Mouse (Mus musculus): Measurements from ENCODE around the gene Cct5. TPM values are rescaled to one million over a fixed set of nuclear protein-coding genes. Genes with fewer than 3 reads are reported as not detected.

The Cct5 gene
- polyA plus RNA-seq, 1 experiment from 2014 or later: 600 TPM

DNA sequence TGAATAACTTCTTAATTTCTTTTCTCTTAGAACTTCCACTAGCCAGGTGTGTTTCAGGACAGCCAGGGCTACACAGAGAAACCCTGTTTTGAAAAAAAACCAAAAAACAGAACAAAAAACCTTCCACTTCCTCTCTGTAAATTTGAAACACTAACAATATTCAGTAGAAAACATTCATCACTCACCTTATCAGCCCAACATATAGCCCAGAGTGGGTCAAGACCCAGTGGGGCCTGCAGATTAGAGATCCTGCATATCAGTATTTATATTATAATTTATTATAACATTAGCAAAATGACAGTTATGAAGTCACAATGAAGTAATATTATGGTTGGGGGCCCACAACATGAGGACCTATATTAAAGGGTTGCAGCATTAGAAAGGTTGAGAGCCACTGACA is 27.9 kb downstream of the Cct5 start:
- no peaks in the 10 kb centered on the region for H3K4me1 ChIP-seq
- no peak overlapping the region for H3K4me3 ChIP-seq
- no peaks in the 10 kb centered on the region; the same call in 1 of the 2 replicates for H3K27me3 ChIP-seq
- no peak overlapping the region for H3K27ac ChIP-seq
- H3K9ac ChIP-seq: no peak overlapping the region
- H3K36me3 ChIP-seq (ENCODE audit: poor library complexity, severe bottlenecking): no peaks in the 10 kb centered on the region
- H3K4me2 ChIP-seq: no peak overlapping the region
- no peaks in the 10 kb centered on the region for H3K9me3 ChIP-seq (replicated peaks)
- no peak for ATAC-seq

DNA sequence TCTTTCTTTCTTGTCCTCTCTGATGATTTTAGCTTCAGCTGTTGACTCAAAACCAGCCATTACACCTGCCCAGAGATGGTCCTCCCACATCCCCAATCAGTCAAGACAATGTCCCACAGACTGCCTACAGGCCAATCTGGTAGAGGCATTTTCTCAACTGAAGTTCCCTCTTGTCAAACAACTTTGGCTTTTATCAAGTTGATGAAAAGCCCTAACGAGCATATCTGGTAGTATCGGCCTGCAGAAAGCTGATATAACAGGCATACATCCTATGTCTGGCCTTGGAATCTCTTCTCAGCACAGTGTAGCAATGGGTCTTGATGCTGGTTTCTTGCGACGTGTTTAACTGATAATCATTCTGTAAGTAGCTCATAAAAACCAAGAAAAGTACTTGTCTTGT is 28.3 kb downstream of the Cct5 start:
- Histone ChIP-seq H3K9ac (no peak overlapping the region), H3K27me3 (no peaks in the 10 kb centered on the region; the same call in 1 of the 2 replicates), H3K36me3 (ENCODE audit: poor library complexity, severe bottlenecking) (no peaks in the 10 kb centered on the region), H3K27ac (no peak overlapping the region), H3K4me3 (no peak overlapping the region), H3K4me2 (no peak overlapping the region), H3K9me3 (replicated peaks) (no peaks in the 10 kb centered on the region), H3K4me1 (no peaks in the 10 kb centered on the region)
- ATAC-seq: no peak
- WGBS: 81% methylated on average over 4 of the region's 4 CpGs

DNA sequence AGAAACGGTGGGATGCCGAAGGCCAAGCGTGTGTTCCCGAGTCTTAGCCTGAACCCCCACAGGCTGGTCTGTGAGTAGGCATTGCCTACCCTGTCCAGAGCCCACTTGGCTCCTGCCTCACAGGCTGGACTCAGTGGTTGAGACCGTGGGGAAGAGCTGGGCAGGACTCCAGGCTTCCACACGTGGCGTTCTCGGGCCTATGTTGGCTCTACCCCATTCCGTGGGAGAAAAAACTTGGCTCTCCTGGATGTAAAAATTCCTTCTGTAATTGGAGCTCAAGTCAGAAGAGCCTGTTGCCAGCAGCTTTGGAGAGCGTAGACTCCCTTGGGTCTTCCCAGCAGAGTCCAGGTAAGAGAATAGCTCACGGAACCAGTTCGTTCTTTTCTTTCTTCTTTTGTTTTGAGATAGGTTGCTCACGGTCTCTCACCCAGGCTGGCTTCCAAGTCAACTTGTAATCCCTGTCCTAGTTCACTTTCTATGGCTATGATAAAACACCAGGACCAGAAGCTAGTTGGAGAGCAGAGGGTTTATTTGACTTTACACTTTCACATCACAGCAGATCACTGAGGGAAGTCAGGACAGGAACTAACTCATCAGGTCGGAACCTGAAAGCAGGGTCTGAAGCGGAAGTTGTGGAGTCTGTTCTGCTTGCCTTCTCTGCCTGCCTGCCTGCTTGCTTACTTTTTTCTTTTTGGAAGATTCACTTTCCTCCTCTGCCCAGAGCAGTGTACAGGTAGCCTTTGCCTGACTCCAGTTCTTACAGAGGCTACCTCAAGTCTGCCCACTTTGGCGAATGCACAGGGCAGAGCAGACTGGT is 29.5 kb downstream of the Cct5 start:
- no peaks in the 10 kb centered on the region; the same call in 1 of the 2 replicates for H3K27me3 ChIP-seq
- no peak overlapping the region for H3K4me2 ChIP-seq
- WGBS: 88% methylated on average over 16 of the region's 16 CpGs
- no peak overlapping the region for H3K27ac ChIP-seq
- H3K4me1 ChIP-seq: no peaks in the 10 kb centered on the region
- H3K9me3 ChIP-seq (replicated peaks): no peaks in the 10 kb centered on the region
- H3K36me3 ChIP-seq (ENCODE audit: poor library complexity, severe bottlenecking): no peaks in the 10 kb centered on the region
- no peak overlapping the region for H3K9ac ChIP-seq
- ATAC-seq: no peak
- H3K4me3 ChIP-seq: no peak overlapping the region

DNA sequence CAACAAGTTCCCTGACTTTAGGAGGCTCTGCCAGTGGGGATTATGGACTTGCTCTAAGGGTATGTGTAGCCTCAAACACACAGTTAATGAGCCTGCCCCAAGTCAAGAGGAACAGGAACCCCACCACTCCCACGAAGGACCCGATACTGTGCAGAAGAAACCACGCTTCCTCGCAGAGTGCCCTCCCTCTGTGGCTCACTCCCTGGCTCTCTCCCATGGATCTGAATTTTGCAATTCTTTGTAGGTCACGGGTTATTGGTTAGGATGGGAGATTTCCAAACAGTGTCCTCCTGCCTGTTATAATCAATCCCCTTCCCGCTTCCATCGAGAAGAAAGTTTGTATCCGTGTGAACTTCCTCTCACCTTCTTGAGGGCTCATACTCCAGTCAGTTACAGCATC is 30.6 kb downstream of the Cct5 start:
- no peak overlapping the region for H3K4me2 ChIP-seq
- no peak overlapping the region for H3K4me3 ChIP-seq
- H3K9ac ChIP-seq: no peak overlapping the region
- WGBS: 94% methylated on average over 8 of the region's 8 CpGs
- no peaks in the 10 kb centered on the region; the same call in 1 of the 2 replicates for H3K27me3 ChIP-seq
- no peaks in the 10 kb centered on the region for H3K9me3 ChIP-seq (replicated peaks)
- no peak overlapping the region for H3K27ac ChIP-seq
- ATAC-seq: no peak
- H3K4me1 ChIP-seq: no peaks in the 10 kb centered on the region
- no peaks in the 10 kb centered on the region for H3K36me3 ChIP-seq (ENCODE audit: poor library complexity, severe bottlenecking)

DNA sequence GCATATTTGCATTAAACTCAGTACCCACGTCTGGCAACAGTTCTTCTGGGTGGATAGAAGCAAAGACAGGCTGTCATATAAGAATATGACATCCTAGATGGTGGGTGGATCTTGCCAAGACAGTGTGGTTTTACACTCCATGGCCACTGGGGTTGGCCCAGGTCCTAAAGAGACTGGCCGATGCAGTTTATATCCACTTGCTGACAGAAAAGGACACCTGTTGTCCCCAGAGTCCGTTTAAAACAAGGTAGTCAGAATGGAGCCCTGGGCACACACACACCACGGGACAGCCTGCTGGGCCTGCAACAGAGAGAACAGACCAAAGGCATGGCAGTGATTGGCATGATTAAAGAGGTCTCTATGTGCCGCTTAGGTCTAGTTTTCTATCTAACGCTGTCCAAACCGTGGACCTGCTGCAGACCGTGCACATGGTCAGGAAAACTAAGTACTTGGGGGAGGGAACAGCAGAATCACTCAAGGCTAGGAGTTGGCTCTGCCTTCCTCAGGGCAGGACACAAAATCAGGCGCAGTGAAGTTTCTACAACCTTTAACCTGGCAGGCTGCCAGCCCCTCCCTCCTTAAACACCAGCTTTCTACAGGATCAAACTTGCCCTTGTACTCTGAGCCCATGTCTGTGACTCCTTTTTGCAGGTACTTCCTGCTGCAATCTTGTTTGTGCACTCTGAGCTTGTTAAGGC is 32.1 kb downstream of the Cct5 start:
- whole genome bisulfite sequencing: 67% methylated on average over 9 of the region's 9 CpGs
- Histone ChIP-seq H3K36me3 (ENCODE audit: poor library complexity, severe bottlenecking) (no peaks in the 10 kb centered on the region), H3K9me3 (replicated peaks) (no peaks in the 10 kb centered on the region), H3K4me1 (no peaks in the 10 kb centered on the region), H3K27ac (no peak overlapping the region), H3K4me3 (no peak overlapping the region), H3K4me2 (no peak overlapping the region), H3K9ac (no peak overlapping the region), H3K27me3 (no peaks in the 10 kb centered on the region; the same call in 1 of the 2 replicates)
- ATAC-seq: no peak

DNA sequence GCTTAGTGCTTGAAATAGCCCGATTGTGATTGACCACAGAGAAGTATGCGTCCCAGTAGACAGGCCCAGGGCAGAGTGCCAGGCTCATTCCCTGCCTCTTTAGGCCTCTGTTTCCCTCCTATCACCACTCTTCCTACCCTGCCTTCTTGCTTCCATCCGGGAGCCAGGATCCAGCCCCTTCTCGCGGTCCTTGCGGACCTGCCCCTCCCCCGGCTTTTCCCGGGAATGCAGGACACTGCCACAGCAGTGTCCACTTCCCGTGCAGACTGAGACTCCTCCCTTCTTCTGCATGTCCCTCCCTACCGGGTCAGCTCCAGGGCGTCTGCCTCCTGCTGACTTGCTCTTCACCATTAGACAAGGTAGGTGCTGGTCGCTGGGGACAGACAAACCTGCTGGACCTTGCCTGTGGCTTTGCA is 33.0 kb downstream of the Cct5 start:
- no peaks in the 10 kb centered on the region; the same call in 1 of the 2 replicates for H3K27me3 ChIP-seq
- H3K4me1 ChIP-seq: no peaks in the 10 kb centered on the region
- H3K36me3 ChIP-seq (ENCODE audit: poor library complexity, severe bottlenecking): no peaks in the 10 kb centered on the region
- no peak overlapping the region for H3K9ac ChIP-seq
- H3K4me3 ChIP-seq: no peak overlapping the region
- H3K27ac ChIP-seq: no peak overlapping the region
- no peak overlapping the region for H3K4me2 ChIP-seq
- no peak for ATAC-seq
- H3K9me3 ChIP-seq (replicated peaks): no peaks in the 10 kb centered on the region
- WGBS: 24% methylated on average over 12 of the region's 12 CpGs

DNA sequence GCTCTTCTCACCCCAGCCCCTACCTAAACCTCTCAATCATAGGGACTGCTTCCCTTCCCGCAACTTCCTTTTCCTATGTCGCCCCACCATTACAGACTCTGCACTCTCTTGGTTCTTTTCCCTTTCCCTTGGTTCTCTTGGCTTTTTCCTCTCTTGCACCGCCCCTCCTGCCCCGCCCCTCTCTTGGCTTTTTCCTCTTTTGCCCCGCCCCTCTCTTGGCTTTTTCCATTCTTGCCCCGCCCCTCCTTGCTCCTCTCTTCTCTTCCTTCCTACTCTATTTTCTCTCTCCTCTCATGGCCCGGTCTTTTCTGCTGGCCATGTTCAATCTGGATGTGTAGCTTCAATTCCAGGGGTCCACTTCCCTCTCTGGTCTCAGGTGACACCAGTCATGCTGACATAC is 34.2 kb downstream of the Cct5 start:
- no peaks in the 10 kb centered on the region; the same call in 1 of the 2 replicates for H3K27me3 ChIP-seq
- 68% methylated on average over 7 of the region's 7 CpGs for WGBS

DNA sequence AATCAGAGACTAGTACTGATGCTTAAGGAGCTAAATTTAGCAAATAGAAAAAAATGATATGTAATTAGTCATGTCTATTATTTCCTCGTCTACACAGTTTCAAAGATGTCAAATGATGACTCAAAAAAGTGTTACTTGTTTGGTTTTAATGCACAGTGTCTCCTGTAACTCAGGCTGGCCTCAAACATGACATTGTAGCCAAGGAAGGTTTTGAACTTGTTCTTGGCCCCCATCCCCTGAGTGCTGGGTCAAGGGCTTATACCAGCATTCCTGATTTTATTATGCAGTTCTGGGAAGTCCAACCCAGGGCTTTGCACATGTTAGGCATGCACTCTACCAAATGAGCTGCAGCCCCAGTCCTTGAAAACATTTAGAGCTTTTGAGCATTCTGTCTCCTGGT is 35.8 kb downstream of the Cct5 start:
- H3K9ac ChIP-seq: no peak overlapping the region
- H3K4me1 ChIP-seq: no peaks in the 10 kb centered on the region
- no peak for ATAC-seq
- WGBS: 83% methylated on average over 1 of the region's 1 CpGs
- no peaks in the 10 kb centered on the region; the same call in 1 of the 2 replicates for H3K27me3 ChIP-seq
- H3K4me2 ChIP-seq: no peak overlapping the region
- H3K36me3 ChIP-seq (ENCODE audit: poor library complexity, severe bottlenecking): no peaks in the 10 kb centered on the region
- no peak overlapping the region for H3K4me3 ChIP-seq
- no peaks in the 10 kb centered on the region for H3K9me3 ChIP-seq (replicated peaks)
- no peak overlapping the region for H3K27ac ChIP-seq

More for the DNA sequence above, 34.2 kb downstream of the Cct5 start:
- Histone ChIP-seq H3K9me3 (replicated peaks) (no peaks in the 10 kb centered on the region), H3K4me2 (no peak overlapping the region), H3K4me3 (no peak overlapping the region), H3K27ac (no peak overlapping the region), H3K9ac (no peak overlapping the region), H3K36me3 (ENCODE audit: poor library complexity, severe bottlenecking) (no peaks in the 10 kb centered on the region), H3K4me1 (no peaks in the 10 kb centered on the region)
- ATAC-seq: no peak

DNA sequence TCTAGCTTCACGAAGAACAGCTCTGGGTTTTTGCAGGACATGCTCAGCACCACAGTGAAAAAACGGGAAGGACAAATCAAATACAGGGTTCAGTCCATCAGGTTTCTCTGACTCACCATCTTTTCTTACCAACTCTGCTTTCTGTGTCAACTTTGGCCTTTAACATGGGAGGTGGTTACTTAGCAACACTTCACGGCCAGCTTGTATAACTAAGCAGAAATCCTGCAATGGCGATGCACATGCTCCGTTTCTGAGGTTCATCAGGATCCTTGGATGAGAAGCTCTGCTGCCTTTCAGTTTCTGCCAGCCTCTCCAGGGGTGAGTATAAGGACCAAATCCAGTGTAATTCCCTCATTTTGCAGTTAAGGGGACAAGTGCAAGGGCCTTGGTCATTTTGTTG is 36.4 kb downstream of the Cct5 start, which contains the start of gene Cmbl:
Gene Cmbl, plus strand, starts transcription at position 206 of the 400 bp plus-strand sequence.
- no peak for ATAC-seq

DNA sequence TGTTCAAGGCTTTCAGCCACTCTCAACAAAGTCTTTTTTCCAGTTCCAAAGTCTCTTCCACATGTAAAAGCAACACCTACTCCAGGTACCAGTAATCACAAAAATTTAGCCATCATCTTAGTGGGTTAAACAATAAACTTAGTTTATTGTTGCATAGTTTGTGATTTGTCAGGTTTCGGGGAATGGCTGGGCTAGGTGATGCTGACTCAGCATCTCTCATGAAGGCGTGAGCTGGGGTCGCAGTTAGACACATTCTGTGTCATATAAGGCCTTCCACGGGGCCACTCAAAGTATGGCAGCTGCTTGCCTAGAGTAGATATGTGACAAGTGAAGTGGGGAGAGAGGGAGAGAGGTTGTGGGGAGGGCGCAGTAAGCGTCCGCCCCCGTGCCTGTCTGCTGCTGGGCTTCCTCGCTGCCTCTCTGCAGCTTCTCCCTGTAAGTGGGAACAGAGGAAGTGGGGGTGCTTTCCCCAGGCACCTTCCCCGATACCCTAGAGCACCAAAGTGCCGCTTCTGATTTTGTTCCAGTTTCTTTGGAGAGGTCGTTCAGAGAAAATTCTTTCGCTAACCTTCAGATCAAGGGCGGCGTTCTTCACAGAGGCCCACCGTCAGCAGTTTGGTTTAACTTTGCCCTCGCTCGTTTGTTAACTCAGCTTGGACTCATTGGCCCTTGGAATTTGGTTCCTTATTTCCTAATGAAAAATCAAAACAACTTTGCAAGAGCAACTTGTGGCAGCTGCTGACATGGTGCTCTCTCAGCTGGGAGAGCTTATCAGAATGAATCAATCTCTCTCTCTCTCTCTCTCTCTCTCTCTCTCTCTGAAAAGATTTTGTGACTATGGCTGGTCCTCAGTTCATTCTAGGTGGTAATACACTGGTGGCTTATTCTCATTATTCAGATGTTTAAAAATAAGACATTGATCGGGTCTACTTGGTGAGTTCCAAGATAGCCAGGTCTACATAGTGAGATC is 37.7 kb downstream of the Cct5 start:
- no peak for ATAC-seq
- Histone ChIP-seq H3K4me1 (no peaks in the 10 kb centered on the region), H3K9me3 (replicated peaks) (no peaks in the 10 kb centered on the region), H3K9ac (no peak overlapping the region), H3K36me3 (ENCODE audit: poor library complexity, severe bottlenecking) (no peaks in the 10 kb centered on the region), H3K4me3 (no peak overlapping the region), H3K27ac (no peak overlapping the region), H3K4me2 (no peak overlapping the region), H3K27me3 (no peaks in the 10 kb centered on the region)
- WGBS: 72% methylated on average over 19 of the region's 19 CpGs

More for the DNA sequence above, 36.4 kb downstream of the Cct5 start, which contains the start of gene Cmbl:
- Histone ChIP-seq H3K9me3 (replicated peaks) (no peaks in the 10 kb centered on the region), H3K27ac (no peak within 1 kb of the TSS), H3K9ac (no peak within 1 kb of the TSS), H3K4me2 (no peak within 1 kb of the TSS), H3K4me1 (no peaks in the 10 kb centered on the region), H3K36me3 (ENCODE audit: poor library complexity, severe bottlenecking) (no peaks in the 10 kb centered on the region), H3K4me3 (no peak within 1 kb of the TSS), H3K27me3 (no peaks in the 10 kb centered on the region)
- WGBS: 74% methylated on average over 5 of the region's 5 CpGs

DNA sequence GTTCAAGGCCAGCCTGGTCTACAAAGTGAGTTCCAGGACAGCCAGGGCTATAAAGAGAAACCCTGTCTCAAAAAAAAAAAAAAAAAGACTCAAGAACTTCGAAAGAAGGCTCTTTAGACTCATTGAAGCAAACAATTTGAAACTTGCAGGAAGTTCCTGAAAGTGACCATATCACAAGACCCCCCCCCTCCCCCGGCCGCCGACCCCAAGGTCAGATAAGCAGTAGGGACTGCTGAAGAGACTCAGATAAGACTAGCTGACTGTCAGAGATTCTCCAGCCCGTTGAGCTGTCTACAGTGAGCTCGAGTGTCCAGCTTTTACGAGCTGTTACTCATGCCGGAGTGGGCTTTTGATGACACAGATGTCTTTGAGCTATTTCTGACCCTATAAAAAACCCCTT is 38.8 kb downstream of the Cct5 start:
- ATAC-seq: no peak
- H3K4me1 ChIP-seq: no peaks in the 10 kb centered on the region
- H3K4me2 ChIP-seq: no peak overlapping the region
- no peak overlapping the region for H3K4me3 ChIP-seq
- no peaks in the 10 kb centered on the region for H3K9me3 ChIP-seq (replicated peaks)
- no peak overlapping the region for H3K9ac ChIP-seq
- 92% methylated on average over 8 of the region's 8 CpGs for WGBS
- H3K27ac ChIP-seq: no peak overlapping the region
- H3K27me3 ChIP-seq: no peaks in the 10 kb centered on the region
- no peaks in the 10 kb centered on the region for H3K36me3 ChIP-seq (ENCODE audit: poor library complexity, severe bottlenecking)
